Mouse (Mus musculus) embryonic facial prominence, embryonic 11.5 days (tissue): ENCODE results near the gene Sdccag8. TPM values are rescaled to one million over a fixed set of nuclear protein-coding genes. Genes with fewer than 3 reads are reported as not detected.

Experiments used
- ATAC-seq: fragments of 200-750 bp; cut with Nextera tagmentation; replicated peaks from 2 replicates; pipeline ENCODE4 v1.8.0; 2017; ENCODE audit warnings: low read depth; ENCODE audit not compliant: insufficient number of reproducible peaks, low FRiP score, low TSS enrichment
- DNase-seq: peaks from one replicate; pipeline ENCODE4 v3.0.0-alpha.2; 2015; ENCODE audit warnings: low spot score
- H3K27ac ChIP-seq: fragments of 300-500 bp; sonication (generic); replicated peaks from 2 replicates; pipeline ENCODE4 v1.5.1; 2014; ENCODE audit warnings: mild to moderate bottlenecking, low read depth, low read length, control low read depth
- H3K27me3 ChIP-seq: fragments of 300-500 bp; sonication (generic); 2 replicates; pipeline ENCODE4 v1.6.1; 2014; ENCODE audit warnings: mild to moderate bottlenecking, low read length, moderate library complexity, mixed read lengths; ENCODE audit not compliant: control insufficient read depth, insufficient read depth
- H3K36me3 ChIP-seq: fragments of 300-500 bp; sonication (generic); replicated peaks from 2 replicates; pipeline ENCODE4 v1.6.1; 2014; ENCODE audit warnings: low read depth, mild to moderate bottlenecking, low read length, moderate library complexity, mixed read lengths; ENCODE audit not compliant: control insufficient read depth, insufficient read depth
- H3K4me1 ChIP-seq: fragments of 300-500 bp; sonication (generic); 2 replicates; pipeline ENCODE4 v1.6.1; 2014; ENCODE audit warnings: low read length, mixed read lengths; ENCODE audit not compliant: control insufficient read depth, insufficient read depth
- H3K4me2 ChIP-seq: fragments of 300-500 bp; sonication (generic); 2 replicates; pipeline ENCODE4 v1.6.1; 2014; ENCODE audit warnings: low read depth, mild to moderate bottlenecking, control low read depth, low read length, moderate library complexity
- H3K4me3 ChIP-seq: fragments of 300-500 bp; sonication (generic); 2 replicates; pipeline ENCODE4 v1.5.1; 2014; ENCODE audit warnings: low read depth, low read length, control low read depth
- H3K9ac ChIP-seq: fragments of 300-500 bp; sonication (generic); replicated peaks from 2 replicates; pipeline ENCODE4 v1.6.1; 2014; ENCODE audit warnings: mild to moderate bottlenecking, control low read depth, low read length
- H3K9me3 ChIP-seq: fragments of 300-500 bp; sonication (generic); replicated peaks from 2 replicates; pipeline ENCODE4 v1.6.1; 2016; ENCODE audit warnings: mild to moderate bottlenecking, low read length, inconsistent platforms, mixed read lengths; ENCODE audit not compliant: control insufficient read depth
- WGBS: fragments of 180-500 bp; shearing (Covaris S2); extraction: QIAGEN DNeasy Blood & Tissue Kit; methylation state at CpG from one replicate; pipeline ENCODE4 v1.1.7; 2014; 5-methylcytosine and 5-hydroxymethylcytosine counted together
- polyA plus RNA-seq: library from polyadenylated mRNA; unstranded; fragments of >200 nt; fragmentation: Nextera tagmentation; extraction: Ambion mirVana; gene quantifications from 2 replicates; pipeline ENCODE4 v1.2.1, GENCODE M21; 2014

The Sdccag8 gene
- polyA plus RNA-seq, 1 experiment from 2014 or later = 15.7 TPM

DNA sequence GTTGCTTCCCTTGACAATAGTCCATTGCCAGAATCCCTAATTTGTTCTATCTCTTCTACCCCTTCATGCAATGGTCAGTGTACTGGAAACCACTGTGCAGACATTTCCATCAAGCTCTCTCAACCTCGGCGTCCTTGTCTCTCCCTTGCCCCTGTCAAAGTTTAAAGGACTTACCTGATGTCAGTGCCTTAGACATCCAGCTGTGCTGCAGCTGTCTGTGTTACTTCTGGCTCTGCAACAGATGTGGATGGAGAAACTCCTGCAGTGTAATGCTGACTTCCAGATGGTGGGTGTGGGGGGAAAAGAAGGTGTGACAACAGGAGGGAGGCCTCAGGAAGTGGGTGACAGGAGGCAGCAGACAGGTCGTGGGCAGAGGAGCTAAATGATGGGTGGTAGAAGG lies 57.5 kb downstream of the Sdccag8 start:
- Histone ChIP-seq H3K4me1 (no peaks in the 10 kb centered on the region), H3K36me3 (no peaks in the 10 kb centered on the region), H3K9ac (no peak overlapping the region), H3K4me2 (no peak overlapping the region), H3K27ac (no peak overlapping the region), H3K27me3 (no peaks in the 10 kb centered on the region), H3K4me3 (no peak overlapping the region), H3K9me3 (no peaks in the 10 kb centered on the region)
- DNase-seq (no peak), ATAC-seq (no peak)
- WGBS = 35% methylated on average over 3 of the region's 3 CpGs

DNA sequence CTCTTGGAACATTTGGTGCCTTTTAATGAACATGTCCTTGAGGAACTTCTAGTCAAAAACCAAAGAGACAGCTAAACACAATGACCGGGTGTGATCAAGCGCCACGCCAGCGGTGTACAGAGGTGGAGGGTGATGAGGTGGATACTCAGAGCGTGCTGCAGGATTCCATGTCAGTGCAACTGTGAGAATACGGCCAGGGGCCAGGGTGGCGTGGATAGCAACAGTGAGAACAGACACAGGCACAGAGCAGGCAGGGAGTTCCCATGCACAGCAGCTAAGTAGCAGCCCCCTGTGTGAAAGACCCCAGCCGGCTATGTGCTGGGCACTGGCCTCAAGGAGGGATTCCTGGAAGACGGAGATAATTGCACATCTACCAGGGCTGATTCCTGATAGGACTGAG lies 59.0 kb downstream of the Sdccag8 start:
- H3K4me1 ChIP-seq = no peaks in the 10 kb centered on the region
- H3K9ac ChIP-seq = no peak overlapping the region
- H3K4me3 ChIP-seq = no peak overlapping the region
- 80% methylated on average over 9 of the region's 9 CpGs for WGBS
- H3K27me3 ChIP-seq = no peaks in the 10 kb centered on the region
- H3K4me2 ChIP-seq = no peak overlapping the region
- H3K27ac ChIP-seq = no peak overlapping the region
- H3K9me3 ChIP-seq = no peaks in the 10 kb centered on the region
- no peaks in the 10 kb centered on the region for H3K36me3 ChIP-seq
- ATAC-seq = peak; percentile 45; the same call in 1 of the 2 replicates
- no peak for DNase-seq

DNA sequence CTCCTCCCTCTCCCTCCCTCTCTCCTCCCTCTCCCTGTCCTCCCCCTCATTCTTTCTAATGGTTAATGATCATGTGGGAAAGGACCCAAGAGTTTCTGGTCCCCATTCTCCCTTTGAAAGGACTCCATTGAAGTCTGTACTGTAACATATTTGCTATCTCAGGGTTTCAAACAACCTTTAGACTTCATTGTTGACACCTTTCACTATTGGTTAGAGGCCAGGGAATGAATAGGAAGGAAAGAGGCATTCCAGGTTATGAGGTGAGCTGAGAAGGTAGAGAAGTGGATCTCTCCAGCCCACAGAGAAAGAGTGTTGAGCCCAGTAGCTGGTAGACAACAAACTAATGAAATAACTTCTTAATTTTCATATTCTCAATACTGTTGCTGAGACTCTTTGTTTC lies 59.7 kb downstream of the Sdccag8 start:
- no peaks in the 10 kb centered on the region for H3K36me3 ChIP-seq
- no peak overlapping the region for H3K4me3 ChIP-seq
- ATAC-seq (no peak), DNase-seq (no peak)
- H3K27ac ChIP-seq = no peak overlapping the region
- no peak overlapping the region for H3K9ac ChIP-seq
- no peaks in the 10 kb centered on the region for H3K27me3 ChIP-seq
- no peaks in the 10 kb centered on the region for H3K4me1 ChIP-seq
- no peaks in the 10 kb centered on the region for H3K9me3 ChIP-seq
- no peak overlapping the region for H3K4me2 ChIP-seq

DNA sequence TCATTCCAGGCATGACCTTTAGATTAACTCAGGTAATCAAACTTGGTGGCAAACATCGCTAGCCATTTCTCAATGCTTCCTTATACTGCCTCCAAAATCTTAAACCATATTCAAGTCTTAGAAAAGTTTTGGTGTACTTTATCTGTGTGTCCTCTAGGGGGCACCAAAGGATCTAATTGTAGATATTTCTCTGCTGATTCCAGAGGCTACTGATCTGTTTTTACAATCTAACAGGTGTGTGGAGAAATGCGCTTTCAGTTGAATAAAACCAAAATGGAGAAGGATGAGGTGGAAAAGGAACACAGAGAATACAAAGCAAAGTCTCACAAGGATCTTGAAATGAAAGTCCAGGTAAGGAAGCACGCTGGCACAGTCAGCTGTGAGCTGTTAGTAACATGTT lies 63.3 kb downstream of the Sdccag8 start:
- Histone ChIP-seq H3K4me1 (no peaks in the 10 kb centered on the region), H3K27ac (no peak overlapping the region), H3K36me3 (no peaks in the 10 kb centered on the region), H3K4me3 (no peak overlapping the region), H3K27me3 (no peaks in the 10 kb centered on the region), H3K9me3 (no peaks in the 10 kb centered on the region), H3K9ac (no peak overlapping the region), H3K4me2 (no peak overlapping the region)
- DNase-seq = peak; percentile 82
- ATAC-seq = no peak
- 41% methylated on average over 3 of the region's 3 CpGs for WGBS

DNA sequence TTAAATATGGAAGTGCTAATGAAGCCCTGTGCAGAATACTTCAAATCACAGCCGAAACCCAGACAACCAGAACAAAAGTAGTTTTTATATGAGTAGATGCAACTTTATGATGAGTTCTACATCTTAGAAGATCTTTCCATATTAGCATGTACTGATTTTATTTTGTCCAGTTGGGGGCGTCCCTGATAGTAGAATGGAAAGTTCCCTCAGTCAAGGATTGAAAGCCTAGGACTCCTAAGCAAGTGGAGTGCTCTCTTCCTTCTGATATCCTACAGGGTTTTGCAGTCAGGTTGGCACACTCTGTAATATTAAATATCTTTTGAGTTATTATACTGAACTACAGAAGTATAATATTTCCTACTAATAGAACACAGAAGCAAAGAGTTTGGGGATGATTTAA lies 64.5 kb downstream of the Sdccag8 start:
- H3K4me1 ChIP-seq = no peaks in the 10 kb centered on the region
- DNase-seq = peak; percentile 58
- no peak for ATAC-seq

DNA sequence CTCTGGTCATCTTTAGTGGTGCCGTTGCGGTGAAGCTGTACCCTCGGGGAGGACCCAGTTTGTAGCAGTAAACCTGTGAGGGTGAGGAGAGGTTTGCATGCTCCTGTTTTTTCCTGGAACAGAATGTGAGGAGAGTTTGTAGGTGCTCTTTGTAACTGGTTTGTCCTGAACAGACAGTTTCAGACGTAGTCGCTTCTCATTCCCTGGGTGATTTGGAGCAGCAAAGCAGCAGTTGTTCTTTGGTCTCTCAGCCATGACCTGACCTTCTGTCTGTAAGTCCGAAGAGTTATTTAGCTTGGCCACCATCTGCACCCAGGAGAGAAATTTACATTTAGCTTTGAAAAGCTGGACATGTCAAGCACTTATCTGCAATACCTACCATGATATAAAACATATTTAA lies 65.2 kb downstream of the Sdccag8 start:
- Histone ChIP-seq H3K27me3 (no peaks in the 10 kb centered on the region), H3K4me1 (no peaks in the 10 kb centered on the region), H3K27ac (peak overlapping the region; percentile 28; the same call in 1 of the 2 replicates), H3K36me3 (no peaks in the 10 kb centered on the region), H3K4me3 (no peak overlapping the region), H3K9me3 (no peaks in the 10 kb centered on the region), H3K9ac (no peak overlapping the region), H3K4me2 (no peak overlapping the region)
- 38% methylated on average over 6 of the region's 6 CpGs for WGBS
- ATAC-seq (no peak), DNase-seq (no peak)

More for the DNA sequence above, 64.5 kb downstream of the Sdccag8 start:
- 57% methylated on average over 2 of the region's 2 CpGs for WGBS
- Histone ChIP-seq H3K36me3 (no peaks in the 10 kb centered on the region), H3K4me3 (no peak overlapping the region), H3K27ac (no peak overlapping the region), H3K9me3 (no peaks in the 10 kb centered on the region), H3K9ac (no peak overlapping the region), H3K4me2 (no peak overlapping the region), H3K27me3 (no peaks in the 10 kb centered on the region)

DNA sequence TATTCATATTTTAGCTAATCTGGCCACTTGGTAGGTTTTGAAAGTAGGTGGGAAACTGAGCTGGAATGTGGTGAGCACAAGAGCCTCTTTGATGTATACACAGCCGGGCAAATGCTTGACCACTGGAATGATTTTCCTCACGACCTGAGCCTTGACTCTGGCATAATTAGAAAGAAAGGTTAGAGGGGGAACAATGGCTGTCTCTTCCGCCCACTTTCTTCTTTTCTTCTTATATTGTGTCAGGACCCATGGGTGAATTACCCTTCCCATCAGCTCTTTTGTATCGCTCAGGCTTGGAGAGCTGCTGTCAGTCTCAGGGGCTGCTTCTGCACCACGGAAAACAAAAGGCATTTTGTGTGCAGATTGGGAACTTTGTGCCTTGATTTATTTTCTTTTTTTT lies 65.6 kb downstream of the Sdccag8 start:
- Histone ChIP-seq H3K4me1 (no peaks in the 10 kb centered on the region), H3K27ac (no peak overlapping the region), H3K27me3 (no peaks in the 10 kb centered on the region), H3K36me3 (no peaks in the 10 kb centered on the region), H3K9me3 (no peaks in the 10 kb centered on the region), H3K9ac (no peak overlapping the region), H3K4me3 (no peak overlapping the region), H3K4me2 (no peak overlapping the region)
- 14% methylated on average over 5 of the region's 5 CpGs for WGBS
- no peak for ATAC-seq
- peak; percentile 21 for DNase-seq

DNA sequence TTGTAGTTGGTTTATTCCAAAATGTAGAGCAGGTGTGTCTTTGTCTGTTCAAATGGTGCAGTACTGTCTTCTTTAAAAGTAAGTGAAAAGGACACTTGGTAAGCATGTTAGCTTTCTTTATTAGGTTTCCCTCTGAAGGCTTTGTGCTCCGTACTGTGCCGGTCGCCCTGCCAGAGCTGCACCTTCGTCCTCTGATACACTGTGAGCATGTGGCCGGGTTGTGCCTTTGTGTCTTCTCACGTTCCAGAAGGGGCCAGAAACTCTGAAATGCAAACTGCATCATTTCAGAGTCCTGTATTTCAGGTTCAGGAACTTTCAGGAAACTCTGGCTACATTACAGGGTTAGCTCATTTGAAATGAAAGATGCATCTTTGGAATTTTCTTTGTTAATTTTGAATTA lies 66.5 kb downstream of the Sdccag8 start:
- ATAC-seq = no peak
- no peaks in the 10 kb centered on the region for H3K27me3 ChIP-seq
- no peak for DNase-seq
- no peak overlapping the region for H3K4me2 ChIP-seq
- 43% methylated on average over 6 of the region's 6 CpGs for WGBS
- H3K27ac ChIP-seq = no peak overlapping the region
- no peaks in the 10 kb centered on the region for H3K9me3 ChIP-seq
- no peaks in the 10 kb centered on the region for H3K4me1 ChIP-seq
- no peak overlapping the region for H3K9ac ChIP-seq
- H3K36me3 ChIP-seq = no peaks in the 10 kb centered on the region
- no peak overlapping the region for H3K4me3 ChIP-seq
